Mouse (Mus musculus): ENCODE results near the gene Spint4.

Gene Spint4

GRCm38 (mm10) chr2:164733259-164733658 is 35.0 kb downstream of the Spint4 start:
- no peak for DNase-seq (ENCODE audit: low spot score in 2 of 2)

GRCm38 (mm10) chr2:164734839-164735238 is 36.5 kb downstream of the Spint4 start:
- DNase-seq (ENCODE audit: low spot score in 2 of 2), result no peak

GRCm38 (mm10) chr2:164735446-164735845 is 37.1 kb downstream of the Spint4 start:
- DNase-seq (ENCODE audit: low spot score in 2 of 2), result no peak

- no peak for DNase-seq (ENCODE audit: low spot score in 2 of 2)
These were observed 39.2 kb downstream of the Spint4 start for GRCm38 (mm10) chr2:164737377-164738090.

GRCm38 (mm10) chr2:164739876-164740275 is 41.6 kb downstream of the Spint4 start:
- DNase-seq (ENCODE audit: low spot score in 2 of 2), result no peak

GRCm38 (mm10) chr2:164744987-164745386 is 46.7 kb downstream of the Spint4 start:
- DNase-seq (ENCODE audit: low spot score in 2 of 2), result no peak

GRCm38 (mm10) chr2:164745843-164746479 is 47.7 kb downstream of the Spint4 start, which contains the start of the genes Wfdc3 and Dnttip1:
Gene Wfdc3 (minus strand): TSS chr2:164745931.
Gene Dnttip1 (plus strand): TSS chr2:164745983.
- DNase-seq (ENCODE audit: low spot score in 2 of 2), result peak; percentile 92 to 98

GRCm38 (mm10) chr2:164746693-164747092 is 48.4 kb downstream of the Spint4 start:
- no peak for DNase-seq (ENCODE audit: low spot score in 2 of 2)

GRCm38 (mm10) chr2:164748191-164748590 is 49.9 kb downstream of the Spint4 start:
- no peak for DNase-seq (ENCODE audit: low spot score in 2 of 2)

- DNase-seq (ENCODE audit: low spot score in 2 of 2), result no peak
These were observed 50.7 kb downstream of the Spint4 start for GRCm38 (mm10) chr2:164748991-164749390.

Data from spleen, postnatal 4 days (tissue).